Mouse (Mus musculus) liver, postnatal 0 days (tissue): ENCODE measurements around the gene Wfdc11. TPM values are rescaled to one million over a fixed set of nuclear protein-coding genes. Genes with fewer than 3 reads are reported as not detected.
"Not testable (repeated sequence)": the region's sequence is repeated elsewhere in the genome, so short reads cannot be mapped to it uniquely, and the experiment has no call there.

Source experiments
- ATAC-seq: fragments of 200-750 bp; cut with Nextera tagmentation; 2 replicates; pipeline ENCODE4 v1.8.0; 2017; ENCODE audit warnings: mild to moderate bottlenecking, moderate library complexity
- DNase-seq: peaks from one replicate; pipeline ENCODE4 v3.0.0-alpha.2; 2016
- H3K27ac ChIP-seq: fragments of 300-500 bp; sonication (generic); 2 replicates; pipeline ENCODE4 v1.5.1; 2014; ENCODE audit warnings: antibody characterized with exemption, moderate library complexity, mild to moderate bottlenecking, low read depth
- H3K27me3 ChIP-seq: fragments of 300-500 bp; sonication (generic); 2 replicates; pipeline ENCODE4 v1.6.1; 2014; ENCODE audit warnings: low read length, control low read depth, mixed read lengths; ENCODE audit not compliant: insufficient read depth
- H3K36me3 ChIP-seq: fragments of 300-500 bp; sonication (generic); replicated peaks from 2 replicates; pipeline ENCODE4 v1.6.1; 2014; ENCODE audit warnings: mild to moderate bottlenecking, control low read depth, low read length, moderate library complexity, mixed read lengths; ENCODE audit not compliant: insufficient read depth
- H3K4me1 ChIP-seq: fragments of 300-500 bp; sonication (generic); 2 replicates; pipeline ENCODE4 v1.6.1; 2014; ENCODE audit warnings: antibody characterized with exemption, mild to moderate bottlenecking, control low read depth; ENCODE audit not compliant: insufficient read depth
- H3K4me2 ChIP-seq: fragments of 300-500 bp; sonication (generic); 2 replicates; pipeline ENCODE4 v1.6.1; 2014; ENCODE audit warnings: low read depth, mild to moderate bottlenecking, low read length, moderate library complexity, mixed read lengths
- H3K4me3 ChIP-seq: fragments of 300-500 bp; sonication (generic); 2 replicates; pipeline ENCODE4 v1.5.1; 2014; ENCODE audit warnings: low read depth, low read length
- H3K9ac ChIP-seq: fragments of 300-500 bp; sonication (generic); replicated peaks from 2 replicates; pipeline ENCODE4 v1.6.1; 2014; ENCODE audit warnings: mild to moderate bottlenecking, moderate library complexity
- H3K9me3 ChIP-seq: fragments of 300-500 bp; sonication (generic); 2 replicates; pipeline ENCODE4 v1.6.1; 2016; ENCODE audit warnings: mild to moderate bottlenecking, control low read depth, low read length, mixed read lengths
- CTCF ChIP-seq: sonication (generic); IDR thresholded peaks from 2 replicates; pipeline ENCODE4 v1.5.1; 2016; ENCODE audit warnings: antibody characterized with exemption, low read depth
- EP300 ChIP-seq: IDR thresholded peaks from 2 replicates; pipeline ENCODE4 v1.6.1; 2016; ENCODE audit warnings: antibody characterized with exemption, low read depth, mild to moderate bottlenecking
- WGBS: fragments of 180-500 bp; shearing (Covaris S2); extraction: QIAGEN DNeasy Blood & Tissue Kit; methylation state at CpG from one replicate; pipeline ENCODE4 v1.1.7; 2014; ENCODE audit not compliant: insufficient replicate concordance; 5-methylcytosine and 5-hydroxymethylcytosine counted together
- polyA plus RNA-seq: library from polyadenylated mRNA; unstranded; fragments of >200 nt; fragmentation: Nextera tagmentation; extraction: Ambion mirVana; gene quantifications from 2 replicates; pipeline ENCODE4 v1.2.1, GENCODE M21; 2015

The Wfdc11 gene
- polyA plus RNA-seq, 1 experiment from 2014 or later = not detected

GRCm38 (mm10) chr2:164621775-164622174 is 52.1 kb downstream of the Wfdc11 start:
- Histone ChIP-seq H3K4me2 (no peak overlapping the region), H3K36me3 (no peaks in the 10 kb centered on the region), H3K27ac (no peak overlapping the region), H3K9ac (no peak overlapping the region), H3K4me1 (no peaks in the 10 kb centered on the region), H3K4me3 (no peak overlapping the region), H3K9me3 (no peaks in the 10 kb centered on the region), H3K27me3 (no peaks in the 10 kb centered on the region)
- 74% methylated on average over 4 of the region's 4 CpGs for WGBS
- no peak for TF ChIP-seq EP300
- 0 out of 2 replicates have a peak, but pooled peaks have one; percentile 7 for TF ChIP-seq CTCF
- DNase-seq = no peak
- no peak for ATAC-seq

DNA sequence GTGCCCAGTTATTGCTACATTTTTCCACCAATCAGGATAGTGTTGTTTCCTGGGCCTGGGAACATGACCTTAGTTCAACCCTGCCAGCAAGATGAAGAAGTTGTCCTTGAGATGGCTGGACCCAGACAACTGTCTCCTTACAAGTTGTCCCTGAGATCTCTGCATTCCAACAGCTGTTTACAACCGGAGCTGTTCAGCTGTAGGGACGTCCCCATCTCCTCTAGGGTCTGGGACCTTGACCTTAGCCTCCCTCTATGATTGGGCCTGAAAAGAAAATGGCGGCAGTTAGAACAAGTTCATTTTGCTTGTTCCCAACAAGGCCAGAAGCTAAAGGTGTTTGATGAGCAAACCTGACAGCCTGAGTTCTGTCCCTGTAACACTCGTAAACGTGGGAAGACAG is 54.8 kb downstream of the Wfdc11 start:
- DNase-seq = no peak

GRCm38 (mm10) chr2:164615386-164615785 is 58.5 kb downstream of the Wfdc11 start:
- DNase-seq (no peak), ATAC-seq (no peak)
- H3K9ac ChIP-seq = no peak overlapping the region
- H3K9me3 ChIP-seq = no peaks in the 10 kb centered on the region
- H3K4me1 ChIP-seq = no peaks in the 10 kb centered on the region
- H3K27ac ChIP-seq = no peak overlapping the region
- no peaks in the 10 kb centered on the region for H3K27me3 ChIP-seq
- no peaks in the 10 kb centered on the region for H3K36me3 ChIP-seq
- H3K4me2 ChIP-seq = no peak overlapping the region
- 90% methylated on average over 3 of the region's 3 CpGs for WGBS
- H3K4me3 ChIP-seq = no peak overlapping the region
- TF ChIP-seq EP300 (no peak), CTCF (no peak)

More for the DNA sequence above, 54.8 kb downstream of the Wfdc11 start:
- Histone ChIP-seq H3K9me3 (no peaks in the 10 kb centered on the region), H3K36me3 (no peaks in the 10 kb centered on the region), H3K4me2 (no peak overlapping the region), H3K9ac (no peak overlapping the region), H3K27me3 (no peaks in the 10 kb centered on the region), H3K4me3 (no peak overlapping the region), H3K4me1 (no peaks in the 10 kb centered on the region), H3K27ac (no peak overlapping the region)
- TF ChIP-seq CTCF = no peak
- no peak for TF ChIP-seq EP300
- 72% methylated on average over 5 of the region's 5 CpGs for WGBS
- no peak for ATAC-seq

- not testable (repeated sequence) for ATAC-seq, H3K4me3 ChIP-seq, H3K27ac ChIP-seq, H3K4me1 ChIP-seq, H3K36me3 ChIP-seq, H3K4me2 ChIP-seq, H3K27me3 ChIP-seq, H3K9ac ChIP-seq, DNase-seq, H3K9me3 ChIP-seq
- WGBS = 56% methylated on average over 8 of the region's 8 CpGs
Observed at GRCm38 (mm10) chr2:164613471-164613870, 60.4 kb downstream of the Wfdc11 start, which contains the start of the genes Wfdc6b and Wfdc8. Gene Wfdc6b, plus strand, starts transcription at chr2:164613522. Gene Wfdc8, minus strand, starts transcription at chr2:164613626.

Other genes with a start within 250 kb of the Wfdc11 start
- gene Sdc4, start 230.2 kb downstream of the Wfdc11 start, polyA plus RNA-seq = 194 and 208 TPM in 2 replicates
- gene Sys1, start 217.1 kb downstream of the Wfdc11 start, polyA plus RNA-seq = 43.5 and 46.2 TPM in 2 replicates
- gene Gm20458, start 213.1 kb downstream of the Wfdc11 start, polyA plus RNA-seq = 5.8 and 6.1 TPM in 2 replicates
- gene Trp53tg5, start 200.4 kb downstream of the Wfdc11 start, polyA plus RNA-seq = not detected in 2 replicates
- 2.7 TPM in 2 replicates for gene Dbndd2, start 188.0 kb downstream of the Wfdc11 start, polyA plus RNA-seq
- 24.3 and 25.1 TPM in 2 replicates for gene Pigt, start 176.6 kb downstream of the Wfdc11 start, polyA plus RNA-seq
- 3.0 and 3.3 TPM in 2 replicates for gene Wfdc2, start 111.7 kb downstream of the Wfdc11 start, polyA plus RNA-seq
- not detected in 2 replicates for gene Spint3, start 100.6 kb downstream of the Wfdc11 start, polyA plus RNA-seq
- gene Wfdc6a, start 88.6 kb downstream of the Wfdc11 start, polyA plus RNA-seq = not detected in 2 replicates
- not detected in 2 replicates for gene Eppin, start 80.5 kb downstream of the Wfdc11 start, polyA plus RNA-seq
- not detected in 2 replicates for gene Wfdc6b, start 60.6 kb downstream of the Wfdc11 start, polyA plus RNA-seq
- not detected in 2 replicates for gene Wfdc8, start 60.5 kb downstream of the Wfdc11 start, polyA plus RNA-seq
- gene Wfdc16, start 35.3 kb downstream of the Wfdc11 start, polyA plus RNA-seq = not detected in 2 replicates
- not detected in 2 replicates for gene Wfdc10, start 18.0 kb downstream of the Wfdc11 start, polyA plus RNA-seq
- not detected in 2 replicates for gene Wfdc9, start 17.5 kb downstream of the Wfdc11 start, polyA plus RNA-seq
- not detected in 2 replicates for gene Wfdc13, start 11.0 kb upstream of the Wfdc11 start, polyA plus RNA-seq
- not detected in 2 replicates for gene Spint4, start 24.4 kb upstream of the Wfdc11 start, polyA plus RNA-seq
- not detected in 2 replicates for gene Spint5, start 41.2 kb upstream of the Wfdc11 start, polyA plus RNA-seq
- 2.0 and 2.5 TPM in 2 replicates for gene Wfdc3, start 71.8 kb upstream of the Wfdc11 start, polyA plus RNA-seq
- gene Dnttip1, start 71.9 kb upstream of the Wfdc11 start, polyA plus RNA-seq = 33.7 and 34.2 TPM in 2 replicates
- 243 and 277 TPM in 2 replicates for gene Ube2c, start 95.8 kb upstream of the Wfdc11 start, polyA plus RNA-seq
- gene Tnnc2, start 105.9 kb upstream of the Wfdc11 start, polyA plus RNA-seq = 6.5 and 127 TPM in 2 replicates
- 6.1 and 7.4 TPM in 2 replicates for gene Snx21, start 111.7 kb upstream of the Wfdc11 start, polyA plus RNA-seq
- 23.1 and 25.0 TPM in 2 replicates for gene Acot8, start 130.8 kb upstream of the Wfdc11 start, polyA plus RNA-seq
- gene Zswim3, start 131.0 kb upstream of the Wfdc11 start, polyA plus RNA-seq = 2.0 and 2.2 TPM in 2 replicates
- 3.1 TPM in 2 replicates for gene Zswim1, start 148.6 kb upstream of the Wfdc11 start, polyA plus RNA-seq
- gene Spata25, start 154.4 kb upstream of the Wfdc11 start, polyA plus RNA-seq = not detected in 2 replicates
- 101 and 109 TPM in 2 replicates for gene Ctsa, start 158.8 kb upstream of the Wfdc11 start, polyA plus RNA-seq
- 2.5 and 3.1 TPM in 2 replicates for gene Neurl2, start 159.4 kb upstream of the Wfdc11 start, polyA plus RNA-seq
- 33.4 and 35.3 TPM in 2 replicates for gene Pltp, start 183.6 kb upstream of the Wfdc11 start, polyA plus RNA-seq
- 38.4 and 38.6 TPM in 2 replicates for gene Pcif1, start 205.2 kb upstream of the Wfdc11 start, polyA plus RNA-seq
- gene Zfp335, start 237.7 kb upstream of the Wfdc11 start, polyA plus RNA-seq = 2.1 and 2.5 TPM in 2 replicates